Mouse (Mus musculus) liver, adult 2 months (tissue): ENCODE measurements around the gene Sap25. TPM values are rescaled to one million over a fixed set of nuclear protein-coding genes. Genes with fewer than 3 reads are reported as not detected.

Source experiments
- DNase-seq: peaks from one replicate; pipeline ENCODE4 v3.0.0-alpha.2; 2011; ENCODE audit warnings: low read depth, low spot score; ENCODE audit errors: extremely low read depth
- H3K27ac ChIP-seq: fragments of 200-500 bp; replicated peaks from 2 replicates; pipeline ENCODE4 v1.5.1; 2012; ENCODE audit warnings: low read depth, mild to moderate bottlenecking, control low read depth, inconsistent platforms, low read length; ENCODE audit not compliant: insufficient read depth
- H3K27me3 ChIP-seq: fragments of 200-500 bp; 2 replicates; pipeline ENCODE4 v1.6.1; 2012; ENCODE audit warnings: mild to moderate bottlenecking, moderate library complexity, low read length, inconsistent platforms; ENCODE audit not compliant: control insufficient read depth, insufficient read depth
- H3K36me3 ChIP-seq: fragments of 200-500 bp; 2 replicates; pipeline ENCODE4 v1.6.1; 2012; ENCODE audit warnings: low read length, inconsistent platforms; ENCODE audit not compliant: control insufficient read depth, insufficient read depth
- H3K4me1 ChIP-seq: fragments of 200-500 bp; 2 replicates; pipeline ENCODE4 v1.6.1; 2011; ENCODE audit warnings: low read length; ENCODE audit not compliant: control insufficient read depth, insufficient read depth
- H3K4me3 ChIP-seq: fragments of 200-500 bp; 2 replicates; pipeline ENCODE4 v1.5.1; 2011; ENCODE audit warnings: low read depth, mild to moderate bottlenecking, control low read depth, low read length, moderate library complexity; ENCODE audit not compliant: insufficient read depth
- H3K79me2 ChIP-seq: fragments of 200-500 bp; 2 replicates; pipeline ENCODE4 v1.6.1; 2012; ENCODE audit warnings: inconsistent platforms, mild to moderate bottlenecking, low read length, moderate library complexity; ENCODE audit not compliant: control insufficient read depth, insufficient read depth
- H3K9ac ChIP-seq: fragments of 200-500 bp; 2 replicates; pipeline ENCODE4 v1.6.1; 2012; ENCODE audit warnings: low read depth, mild to moderate bottlenecking, control low read depth, inconsistent platforms, low read length
- CTCF ChIP-seq: fragments of 200-500 bp; IDR thresholded peaks from 2 replicates; pipeline ENCODE4 v1.5.1; 2011; ENCODE audit warnings: low read depth, low read length, control low read depth
- POLR2A ChIP-seq: fragments of 200-500 bp; IDR thresholded peaks from 2 replicates; pipeline ENCODE4 v1.6.1; 2011; ENCODE audit warnings: low read length, control low read depth; ENCODE audit not compliant: insufficient read depth; ENCODE audit errors: extremely low read depth
- WGBS: fragments of 180-500 bp; shearing (Covaris S2); methylation state at CpG from one replicate; pipeline ENCODE4 v1.1.7; 2018; 5-methylcytosine and 5-hydroxymethylcytosine counted together
- polyA plus RNA-seq: library from polyadenylated mRNA; depleted of rRNA; stranded (reverse); fragments of >200 nt; gene quantifications from 2 replicates; pipeline ENCODE4 v1.2.3, GENCODE M21; 2012
- total RNA-seq: library from RNA; depleted of rRNA; stranded (reverse); fragments of >200 nt; gene quantifications from 2 replicates; pipeline ENCODE4 v1.2.3, GENCODE M21; 2014

The Sap25 gene
- total and polyA plus RNA-seq, 2 experiments: 0.65 to 22.7 TPM

GRCm38 (mm10) chr5:137656977-137657376, 15.8 kb downstream of the Sap25 start:
- WGBS: 26% methylated on average over 6 of the region's 6 CpGs
- peaks cover 11% of the 10 kb centered on the region for H3K4me1 ChIP-seq
- TF ChIP-seq POLR2A (no peak), CTCF (peak; percentile 79)
- no peaks in the 10 kb centered on the region for H3K79me2 ChIP-seq
- H3K27ac ChIP-seq: no peak overlapping the region
- no peak overlapping the region for H3K4me3 ChIP-seq
- DNase-seq: peak; percentile 72
- H3K27me3 ChIP-seq: no peaks in the 10 kb centered on the region
- no peak overlapping the region for H3K9ac ChIP-seq
- peaks cover 27% of the 10 kb centered on the region for H3K36me3 ChIP-seq

DNA sequence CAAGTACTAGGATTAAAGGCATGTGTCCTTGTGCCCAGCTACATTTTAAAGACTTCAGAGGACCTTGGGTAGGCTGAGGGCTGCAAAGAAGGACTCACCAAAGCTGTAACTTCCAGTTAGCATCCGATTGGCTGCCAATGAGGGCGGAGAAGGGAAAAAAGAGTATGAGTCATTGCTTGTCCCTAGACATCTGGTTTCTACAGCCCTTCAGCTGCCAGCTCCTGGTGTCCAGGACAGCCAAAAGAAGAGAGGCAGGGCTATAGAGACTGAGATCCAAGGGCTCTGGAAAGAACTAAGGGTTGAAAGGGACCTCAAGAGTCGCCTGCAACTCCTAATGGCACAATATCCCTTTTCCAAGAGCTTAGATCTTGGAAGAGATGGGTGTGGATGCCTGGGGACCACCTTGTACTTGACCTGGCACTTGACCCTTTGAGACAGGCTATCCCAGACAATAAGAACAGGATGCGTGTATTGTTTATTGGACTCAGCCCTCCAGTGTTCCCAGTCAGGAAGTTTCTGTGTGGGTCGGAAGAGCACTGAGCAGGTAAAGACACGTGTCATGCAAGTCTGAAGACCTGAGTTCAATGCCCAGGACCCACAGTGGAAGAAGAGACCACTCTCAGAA, 19.0 kb downstream of the Sap25 start:
- TF ChIP-seq POLR2A (no peak), CTCF (no peak)
- DNase-seq: no peak
- WGBS: 81% methylated on average over 6 of the region's 6 CpGs
- H3K9ac ChIP-seq: no peak overlapping the region
- H3K27me3 ChIP-seq: no peaks in the 10 kb centered on the region
- no peaks in the 10 kb centered on the region; the same call in 1 of the 2 replicates for H3K79me2 ChIP-seq
- H3K4me3 ChIP-seq: no peak overlapping the region
- H3K36me3 ChIP-seq: peaks cover 29% of the 10 kb centered on the region
- H3K27ac ChIP-seq: no peak overlapping the region
- peaks cover 4% of the 10 kb centered on the region; the same call in 1 of the 2 replicates for H3K4me1 ChIP-seq

DNA sequence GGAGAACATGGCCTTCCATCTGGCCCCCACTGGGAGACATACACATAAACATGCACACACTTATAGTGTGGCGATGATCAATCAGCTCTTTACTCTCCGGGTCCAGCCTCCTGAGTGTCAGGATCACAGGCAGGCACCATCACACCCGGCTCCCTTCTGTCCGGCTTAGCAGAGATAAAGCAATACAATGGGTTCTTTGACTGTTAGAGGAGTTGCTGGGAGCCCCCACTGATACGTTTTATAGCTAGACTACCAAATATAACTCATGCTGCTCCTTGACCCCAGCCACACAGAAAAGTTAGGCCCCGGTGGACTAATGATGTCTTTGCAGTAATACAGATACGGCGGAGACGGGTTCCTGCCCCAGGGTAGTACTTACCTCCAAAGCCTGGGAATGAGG, 21.9 kb downstream of the Sap25 start:
- Histone ChIP-seq H3K36me3 (peaks cover 41% of the 10 kb centered on the region), H3K27ac (no peak overlapping the region), H3K79me2 (peaks cover 3% of the 10 kb centered on the region; the same call in 1 of the 2 replicates), H3K27me3 (no peaks in the 10 kb centered on the region), H3K4me1 (peaks cover 4% of the 10 kb centered on the region; the same call in 1 of the 2 replicates), H3K4me3 (no peak overlapping the region), H3K9ac (no peak overlapping the region)
- TF ChIP-seq CTCF: no peak
- no peak for TF ChIP-seq POLR2A
- no peak for DNase-seq
- WGBS: 90% methylated on average over 9 of the region's 9 CpGs

DNA sequence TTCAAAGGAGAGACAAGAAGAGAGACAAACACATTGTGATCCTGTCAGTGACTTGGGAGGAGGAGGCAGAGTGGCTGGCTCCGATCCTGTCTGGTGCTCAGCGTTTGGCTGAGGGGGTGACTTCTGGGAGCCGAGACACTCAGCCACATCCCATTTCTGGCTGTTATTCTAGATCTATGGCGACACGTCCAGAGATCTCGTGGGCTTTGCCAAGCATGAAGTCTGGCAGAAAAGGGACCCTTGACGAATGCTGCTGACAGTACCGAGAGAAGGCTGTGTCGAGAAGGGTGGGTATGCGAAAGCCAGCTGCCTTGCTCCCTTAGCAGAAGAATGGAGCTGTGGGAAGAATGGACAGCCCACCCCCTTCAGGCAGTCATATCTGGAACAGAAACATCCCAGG, 27.8 kb downstream of the Sap25 start:
- H3K4me3 ChIP-seq: no peak overlapping the region
- no peak overlapping the region for H3K9ac ChIP-seq
- H3K27ac ChIP-seq: no peak overlapping the region
- 81% methylated on average over 10 of the region's 10 CpGs for WGBS
- H3K79me2 ChIP-seq: peaks cover 19% of the 10 kb centered on the region
- H3K4me1 ChIP-seq: peaks cover 29% of the 10 kb centered on the region
- no peak for DNase-seq
- no peaks in the 10 kb centered on the region for H3K27me3 ChIP-seq
- TF ChIP-seq CTCF (no peak), POLR2A (no peak)
- H3K36me3 ChIP-seq: peaks cover 22% of the 10 kb centered on the region

GRCm38 (mm10) chr5:137670240-137670639, 29.1 kb downstream of the Sap25 start:
- H3K79me2 ChIP-seq: peaks cover 19% of the 10 kb centered on the region; the same call in 1 of the 2 replicates
- DNase-seq: no peak
- TF ChIP-seq CTCF: no peak; the same call in 1 of the 2 replicates
- TF ChIP-seq POLR2A: no peak
- no peaks in the 10 kb centered on the region for H3K27me3 ChIP-seq
- peaks cover 17% of the 10 kb centered on the region for H3K36me3 ChIP-seq
- H3K4me1 ChIP-seq: peaks cover 34% of the 10 kb centered on the region
- H3K9ac ChIP-seq: no peak overlapping the region
- 90% methylated on average over 1 of the region's 1 CpGs for WGBS
- no peak overlapping the region for H3K27ac ChIP-seq
- no peak overlapping the region for H3K4me3 ChIP-seq
